Mouse (Mus musculus): ENCODE data around the gene Ankrd13a. TPM values are rescaled to one million over a fixed set of nuclear protein-coding genes. Genes with fewer than 3 reads are reported as not detected.

Gene Ankrd13a
- polyA plus RNA-seq, 1 experiment from 2014 or later = 41.0 TPM

GRCm38 (mm10) chr5:114808385-114808784 is 33.9 kb downstream of the Ankrd13a start:
- ATAC-seq (ENCODE audit: insufficient read depth) = peak; percentile 48; the same call in 1 of the 2 replicates
- Histone ChIP-seq H3K9ac (no peak overlapping the region), H3K4me3 (replicated peaks) (no peak overlapping the region), H3K4me2 (no peak overlapping the region), H3K27me3 (no peaks in the 10 kb centered on the region), H3K9me3 (replicated peaks) (no peaks in the 10 kb centered on the region), H3K27ac (replicated peaks) (peak overlapping the region; percentile 76), H3K36me3 (replicated peaks) (peaks cover 32% of the 10 kb centered on the region), H3K4me1 (replicated peaks) (peaks cover 66% of the 10 kb centered on the region)
- WGBS (ENCODE audit: insufficient replicate concordance) = 30% methylated on average over 8 of the region's 8 CpGs

- Histone ChIP-seq H3K27me3 (no peaks in the 10 kb centered on the region), H3K36me3 (replicated peaks) (peaks cover 23% of the 10 kb centered on the region), H3K4me1 (replicated peaks) (peaks cover 69% of the 10 kb centered on the region), H3K27ac (replicated peaks) (peak overlapping the region; percentile 51; the same call in 1 of the 2 replicates), H3K9me3 (replicated peaks) (no peaks in the 10 kb centered on the region), H3K9ac (no peak overlapping the region), H3K4me2 (no peak overlapping the region), H3K4me3 (replicated peaks) (no peak overlapping the region)
- ATAC-seq (ENCODE audit: insufficient read depth) = no peak
- 75% methylated on average over 10 of the region's 10 CpGs for WGBS (ENCODE audit: insufficient replicate concordance)
Measured at GRCm38 (mm10) chr5:114809181-114809756, 34.8 kb downstream of the Ankrd13a start.

GRCm38 (mm10) chr5:114809826-114810225 is 35.3 kb downstream of the Ankrd13a start:
- Histone ChIP-seq H3K36me3 (replicated peaks) (peaks cover 17% of the 10 kb centered on the region), H3K27me3 (no peaks in the 10 kb centered on the region), H3K27ac (replicated peaks) (peak overlapping the region; percentile 51; the same call in 1 of the 2 replicates), H3K9ac (no peak overlapping the region), H3K9me3 (replicated peaks) (no peaks in the 10 kb centered on the region), H3K4me2 (no peak overlapping the region), H3K4me1 (replicated peaks) (peaks cover 69% of the 10 kb centered on the region), H3K4me3 (replicated peaks) (no peak overlapping the region)
- ATAC-seq (ENCODE audit: insufficient read depth) = no peak
- 56% methylated on average over 5 of the region's 5 CpGs for WGBS (ENCODE audit: insufficient replicate concordance)

GRCm38 (mm10) chr5:114813525-114814181 is 39.2 kb downstream of the Ankrd13a start:
- Histone ChIP-seq H3K4me2 (peak overlapping the region; percentile 89), H3K9ac (peak overlapping the region; percentile 67), H3K4me3 (replicated peaks) (peak overlapping the region; percentile 91), H3K9me3 (replicated peaks) (no peaks in the 10 kb centered on the region), H3K27ac (replicated peaks) (peak overlapping the region; percentile 64; the same call in 1 of the 2 replicates), H3K36me3 (replicated peaks) (no peaks in the 10 kb centered on the region), H3K27me3 (no peaks in the 10 kb centered on the region), H3K4me1 (replicated peaks) (peaks cover 43% of the 10 kb centered on the region)
- under 1% methylated on average over 50 of the region's 50 CpGs for WGBS (ENCODE audit: insufficient replicate concordance)
- peak; percentile 83 for ATAC-seq (ENCODE audit: insufficient read depth)

- H3K27me3 ChIP-seq = no peaks in the 10 kb centered on the region
- H3K9me3 ChIP-seq (replicated peaks) = no peaks in the 10 kb centered on the region
- no peak for ATAC-seq (ENCODE audit: insufficient read depth)
- no peak overlapping the region for H3K27ac ChIP-seq (replicated peaks)
- H3K36me3 ChIP-seq (replicated peaks) = no peaks in the 10 kb centered on the region; the same call in 1 of the 2 replicates
- peaks cover 25% of the 10 kb centered on the region for H3K4me1 ChIP-seq (replicated peaks)
- 65% methylated on average over 6 of the region's 6 CpGs for WGBS (ENCODE audit: insufficient replicate concordance)
- H3K9ac ChIP-seq = no peak overlapping the region
- no peak overlapping the region for H3K4me2 ChIP-seq
- no peak overlapping the region for H3K4me3 ChIP-seq (replicated peaks)
Measured at GRCm38 (mm10) chr5:114816599-114816998, 42.1 kb downstream of the Ankrd13a start.

GRCm38 (mm10) chr5:114818124-114818523 is 43.6 kb downstream of the Ankrd13a start:
- Histone ChIP-seq H3K4me3 (replicated peaks) (no peak overlapping the region), H3K4me1 (replicated peaks) (peaks cover 18% of the 10 kb centered on the region), H3K4me2 (no peak overlapping the region), H3K9me3 (replicated peaks) (no peaks in the 10 kb centered on the region), H3K9ac (no peak overlapping the region), H3K36me3 (replicated peaks) (peaks cover 4% of the 10 kb centered on the region; the same call in 1 of the 2 replicates), H3K27me3 (no peaks in the 10 kb centered on the region), H3K27ac (replicated peaks) (no peak overlapping the region)
- ATAC-seq (ENCODE audit: insufficient read depth) = peak; percentile 38; the same call in 1 of the 2 replicates
- WGBS (ENCODE audit: insufficient replicate concordance) = 59% methylated on average over 11 of the region's 11 CpGs

- Histone ChIP-seq H3K4me3 (replicated peaks) (peak within 1 kb of the TSS; percentile 72), H3K36me3 (replicated peaks) (peaks cover 4% of the 10 kb centered on the region; the same call in 1 of the 2 replicates), H3K9me3 (replicated peaks) (no peaks in the 10 kb centered on the region), H3K4me2 (peak within 1 kb of the TSS; percentile 90), H3K9ac (peak within 1 kb of the TSS; percentile 51), H3K27me3 (no peaks in the 10 kb centered on the region), H3K27ac (replicated peaks) (peak within 1 kb of the TSS; percentile 45; the same call in 1 of the 2 replicates), H3K4me1 (replicated peaks) (peaks cover 30% of the 10 kb centered on the region)
- peak; percentile 53 for ATAC-seq (ENCODE audit: insufficient read depth)
- WGBS (ENCODE audit: insufficient replicate concordance) = 8% methylated on average over 53 of the region's 53 CpGs
Measured at GRCm38 (mm10) chr5:114822796-114823688, 48.6 kb downstream of the Ankrd13a start, which contains the start of gene 1500011B03Rik. Gene 1500011B03Rik (minus strand): TSS chr5:114823468.

GRCm38 (mm10) chr5:114824197-114824596 is 49.7 kb downstream of the Ankrd13a start:
- Histone ChIP-seq H3K4me3 (replicated peaks) (peak overlapping the region; percentile 72), H3K4me2 (peak overlapping the region; percentile 90), H3K27ac (replicated peaks) (no peak overlapping the region; the same call in 1 of the 2 replicates), H3K4me1 (replicated peaks) (peaks cover 27% of the 10 kb centered on the region), H3K27me3 (no peaks in the 10 kb centered on the region), H3K9ac (no peak overlapping the region), H3K9me3 (replicated peaks) (no peaks in the 10 kb centered on the region), H3K36me3 (replicated peaks) (peaks cover 4% of the 10 kb centered on the region; the same call in 1 of the 2 replicates)
- ATAC-seq (ENCODE audit: insufficient read depth) = no peak
- WGBS (ENCODE audit: insufficient replicate concordance) = 7% methylated on average over 9 of the region's 9 CpGs

- peak overlapping the region; percentile 70 for H3K27ac ChIP-seq (replicated peaks)
- H3K4me3 ChIP-seq (replicated peaks) = peak overlapping the region; percentile 60
- H3K4me2 ChIP-seq = peak overlapping the region; percentile 84
- H3K36me3 ChIP-seq (replicated peaks) = peaks cover 4% of the 10 kb centered on the region; the same call in 1 of the 2 replicates
- no peaks in the 10 kb centered on the region for H3K27me3 ChIP-seq
- H3K4me1 ChIP-seq (replicated peaks) = peaks cover 27% of the 10 kb centered on the region
- H3K9ac ChIP-seq = peak overlapping the region; percentile 45; the same call in 1 of the 2 replicates
- H3K9me3 ChIP-seq (replicated peaks) = no peaks in the 10 kb centered on the region
- WGBS (ENCODE audit: insufficient replicate concordance) = 10% methylated on average over 27 of the region's 27 CpGs
- ATAC-seq (ENCODE audit: insufficient read depth) = peak; percentile 88
Measured at GRCm38 (mm10) chr5:114825978-114826691, 51.7 kb downstream of the Ankrd13a start.

- Histone ChIP-seq H3K4me3 (replicated peaks) (no peak overlapping the region), H3K4me2 (no peak overlapping the region), H3K4me1 (replicated peaks) (peaks cover 27% of the 10 kb centered on the region), H3K27ac (replicated peaks) (no peak overlapping the region), H3K9ac (no peak overlapping the region), H3K27me3 (no peaks in the 10 kb centered on the region), H3K36me3 (replicated peaks) (no peaks in the 10 kb centered on the region), H3K9me3 (replicated peaks) (no peaks in the 10 kb centered on the region)
- no peak for ATAC-seq (ENCODE audit: insufficient read depth)
- 68% methylated on average over 12 of the region's 12 CpGs for WGBS (ENCODE audit: insufficient replicate concordance)
Measured at GRCm38 (mm10) chr5:114827427-114827826, 53.0 kb downstream of the Ankrd13a start.
